Mouse (Mus musculus) ES-E14 (cell line): ENCODE measurements around the gene Simc1. TPM values are rescaled to one million over a fixed set of nuclear protein-coding genes. Genes with fewer than 3 reads are reported as not detected.
"Not testable (repeated sequence)": the region's sequence is repeated elsewhere in the genome, so short reads cannot be mapped to it uniquely, and the experiment has no call there.

Source experiments
- DNase-seq: peaks from one replicate; pipeline ENCODE4 v3.0.0-alpha.2; 2013; ENCODE audit warnings: low read depth, low spot score
- H3K27ac ChIP-seq: 2 replicates; pipeline ENCODE4 v1.5.1; 2012; ENCODE audit warnings: low read depth, mild to moderate bottlenecking, low read length, moderate library complexity, mixed read lengths; ENCODE audit not compliant: poor library complexity, insufficient read depth, severe bottlenecking
- H3K36me3 ChIP-seq: 2 replicates; pipeline ENCODE4 v1.6.1; 2012; ENCODE audit warnings: mild to moderate bottlenecking, low read length, moderate library complexity, mixed read lengths; ENCODE audit not compliant: control insufficient read depth, poor library complexity, insufficient read depth, severe bottlenecking
- H3K4me1 ChIP-seq, 2 experiments: fragments of 150-350 bp in 1 of 2; sonication (generic) in 1 of 2; 2 replicates each; pipeline ENCODE4 v1.6.1; 2012; ENCODE audit warnings: low read length in 2 of 2, mild to moderate bottlenecking in 1 of 2, mixed read lengths in 1 of 2; ENCODE audit not compliant: control insufficient read depth in 2 of 2, insufficient read depth in 2 of 2, poor library complexity in 1 of 2
- H3K4me3 ChIP-seq, 2 experiments: fragments of 150-350 bp in 1 of 2; sonication (generic) in 1 of 2; 2 replicates each; pipeline ENCODE4 v1.5.1; 2012; ENCODE audit warnings: low read length in 2 of 2, low read depth in 1 of 2, mild to moderate bottlenecking in 1 of 2, mixed read lengths in 1 of 2; ENCODE audit not compliant: insufficient read depth in 1 of 2, poor library complexity in 1 of 2, severe bottlenecking in 1 of 2
- H3K9ac ChIP-seq: 2 replicates; pipeline ENCODE4 v1.6.1; 2012; ENCODE audit warnings: low read depth, mild to moderate bottlenecking, low read length, mixed read lengths; ENCODE audit not compliant: poor library complexity, insufficient read depth, severe bottlenecking
- H3K9me3 ChIP-seq: fragments of 150-350 bp; sonication (generic); 2 replicates; pipeline ENCODE4 v1.6.1; 2012; ENCODE audit warnings: low read depth, mild to moderate bottlenecking, low read length; ENCODE audit not compliant: control insufficient read depth, insufficient read depth
- CHD2 ChIP-seq: IDR thresholded peaks from 2 replicates; pipeline ENCODE4 v1.6.1; 2014; ENCODE audit warnings: mild to moderate bottlenecking, low read depth, low read length, inconsistent platforms
- HCFC1 ChIP-seq: IDR thresholded peaks from 2 replicates; pipeline ENCODE4 v1.6.1; 2012; ENCODE audit warnings: low read length, inconsistent platforms, borderline replicate concordance; ENCODE audit not compliant: insufficient read depth
- MAFK ChIP-seq: IDR thresholded peaks from 2 replicates; pipeline ENCODE4 v1.6.1; 2014; ENCODE audit warnings: mild to moderate bottlenecking, low read depth, low read length, inconsistent platforms; ENCODE audit not compliant: insufficient read depth
- ZC3H11A ChIP-seq: IDR thresholded peaks from 2 replicates; pipeline ENCODE4 v1.6.1; 2012; ENCODE audit warnings: low read depth, mild to moderate bottlenecking, inconsistent platforms, low read length, borderline replicate concordance
- ZNF384 ChIP-seq: IDR thresholded peaks from 2 replicates; pipeline ENCODE4 v1.6.1; 2012; ENCODE audit warnings: low read depth, low read length, inconsistent platforms
- in situ Hi-C, 2 experiments: fragments of 600-800 bp; cut with MboI; formaldehyde crosslinking; loops; one replicate each; pipeline ENCODE4 v1.15.1; 2025; ENCODE audit warnings: low sequenced_read_pairs in 2 of 2, inconsistent platforms in 1 of 2; ENCODE audit not compliant: unreplicated experiment in 2 of 2
- total RNA-seq: library from RNA; depleted of rRNA; stranded (reverse); fragments of 300-350 nt; gene quantifications from 2 replicates; pipeline ENCODE4 v1.2.3, GENCODE M21; 2012

Simc1 gene
- total RNA-seq, 1 experiment: 10.8 TPM

- in situ Hi-C loops: no loop called here
- Histone ChIP-seq H3K4me3 (peak overlapping the region in 1 of 2 experiments; percentile 17; a peak in 1 of 4 replicates), H3K36me3 (no peaks in the 10 kb centered on the region), H3K27ac (no peak overlapping the region), H3K9ac (no peak overlapping the region), H3K9me3 (no peaks in the 10 kb centered on the region), H3K4me1 (no peaks in the 10 kb centered on the region)
- no peak for TF ChIP-seq ZC3H11A
- no peak for TF ChIP-seq CHD2
- TF ChIP-seq HCFC1: no peak
- no peak for TF ChIP-seq ZNF384
- no peak for DNase-seq
Observed at GRCm38 (mm10) chr13:54481498-54481897, 22.1 kb upstream of the Simc1 start.

- no peak overlapping the region for H3K4me3 ChIP-seq
- H3K9me3 ChIP-seq: no peaks in the 10 kb centered on the region
- H3K36me3 ChIP-seq: no peaks in the 10 kb centered on the region
- TF ChIP-seq CHD2 (no peak), ZC3H11A (no peak), MAFK (no peak), HCFC1 (no peak), ZNF384 (no peak)
- DNase-seq: no peak
- peaks cover 0 to 2% of the 10 kb centered on the region in 2 experiments; a peak in 1 of 4 replicates for H3K4me1 ChIP-seq
- no peak overlapping the region for H3K9ac ChIP-seq
- in situ Hi-C loops: no loop called here
- no peak overlapping the region for H3K27ac ChIP-seq
Observed at GRCm38 (mm10) chr13:54490411-54490810, 13.2 kb upstream of the Simc1 start.

- no peaks in the 10 kb centered on the region for H3K9me3 ChIP-seq
- TF ChIP-seq MAFK: no peak
- TF ChIP-seq ZC3H11A: no peak
- no peak for TF ChIP-seq ZNF384
- TF ChIP-seq HCFC1: no peak
- TF ChIP-seq CHD2: no peak
Observed at GRCm38 (mm10) chr13:54491381-54491780, 12.2 kb upstream of the Simc1 start.

GRCm38 (mm10) chr13:54499551-54499950 lies 4.0 kb upstream of the Simc1 start:
- H3K4me1 ChIP-seq, in situ Hi-C loops, H3K4me3 ChIP-seq, H3K27ac ChIP-seq, H3K9ac ChIP-seq, DNase-seq, H3K9me3 ChIP-seq, H3K36me3 ChIP-seq: not testable (repeated sequence)

More at GRCm38 (mm10) chr13:54491381-54491780, 12.2 kb upstream of the Simc1 start:
- Histone ChIP-seq H3K4me1 (peaks cover 0 to 2% of the 10 kb centered on the region in 2 experiments; a peak in 1 of 4 replicates), H3K4me3 (no peak overlapping the region), H3K36me3 (no peaks in the 10 kb centered on the region), H3K27ac (no peak overlapping the region), H3K9ac (no peak overlapping the region)
- DNase-seq: no peak
- in situ Hi-C loops: no loop called here

- Histone ChIP-seq H3K36me3 (no peaks in the 10 kb centered on the region), H3K9me3 (no peaks in the 10 kb centered on the region), H3K27ac (no peak overlapping the region), H3K4me1 (peaks cover 4 to 6% of the 10 kb centered on the region in 2 experiments; a peak in 2 of 4 replicates), H3K9ac (no peak overlapping the region), H3K4me3 (no peak overlapping the region)
- in situ Hi-C loops: no loop called here
- TF ChIP-seq ZNF384: no peak
- TF ChIP-seq MAFK: no peak
- TF ChIP-seq CHD2: no peak
- no peak for TF ChIP-seq ZC3H11A
- TF ChIP-seq HCFC1: no peak
- DNase-seq: no peak
Observed at GRCm38 (mm10) chr13:54501352-54501751, 2.2 kb upstream of the Simc1 start.
